Mouse (Mus musculus): ENCODE results near the gene Def6. TPM values are rescaled to one million over a fixed set of nuclear protein-coding genes. Genes with fewer than 3 reads are reported as not detected.
A peak's percentile ranks its signal among the peaks of the same experiment; 100 is the strongest.

Gene Def6
- 3.0 and 3.6 TPM in 2 replicates for polyA plus RNA-seq (2015; fragmentation: Nextera tagmentation; extraction: Ambion mirVana)

DNA sequence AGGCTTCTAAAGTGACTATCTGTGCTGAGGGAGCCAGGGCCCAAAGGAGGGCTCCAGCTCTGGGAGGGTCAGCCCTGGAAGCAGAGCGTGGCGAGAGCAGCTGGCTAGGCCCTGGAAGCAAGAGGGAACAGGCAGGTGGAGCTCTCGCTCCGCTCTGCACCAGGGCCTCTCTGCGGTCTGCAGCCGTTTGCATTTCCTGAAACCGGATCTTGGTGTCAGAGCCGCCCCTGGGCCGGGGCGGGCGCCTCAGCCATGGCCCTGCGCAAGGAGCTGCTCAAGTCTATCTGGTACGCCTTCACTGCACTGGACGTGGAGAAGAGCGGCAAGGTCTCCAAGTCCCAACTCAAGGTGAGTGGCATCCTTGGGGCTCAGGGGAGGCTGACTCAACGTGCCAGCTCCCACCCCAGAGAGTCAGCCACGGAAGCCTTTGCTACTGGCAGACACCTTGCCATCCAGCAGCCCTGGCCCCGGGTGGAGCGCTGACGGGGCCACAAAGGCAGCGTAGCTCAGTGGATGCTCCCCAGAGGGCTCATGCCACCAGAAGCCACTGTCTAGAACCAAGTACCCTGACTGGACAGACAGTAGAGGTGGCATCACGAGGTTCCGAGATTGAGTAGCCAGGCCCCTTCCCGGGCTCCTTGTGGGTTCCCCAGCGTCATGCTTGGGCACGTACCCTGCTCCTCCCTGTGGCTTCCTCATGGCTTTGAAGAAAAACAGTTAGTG lies at the start of gene Def6:
TSS of gene Def6 (plus strand) at position 188 of the 723 bp plus-strand sequence.
- Histone ChIP-seq H3K27ac (ENCODE audit: low read length) (peak within 1 kb of the TSS; percentile 84), H3K27me3 (replicated peaks; ENCODE audit: control insufficient read depth, insufficient read depth, low read length) (no peaks in the 10 kb centered on the region), H3K9ac (ENCODE audit: low read depth, low read length) (peak within 1 kb of the TSS; percentile 70), H3K36me3 (ENCODE audit: control insufficient read depth, insufficient read depth, low read length) (no peaks in the 10 kb centered on the region), H3K4me1 (ENCODE audit: control insufficient read depth, insufficient read depth, low read length) (peaks cover 16% of the 10 kb centered on the region), H3K4me3 (ENCODE audit: low read length) (peak within 1 kb of the TSS; percentile 37), H3K4me2 (ENCODE audit: low read depth, low read length) (peak within 1 kb of the TSS; percentile 68), H3K9me3 (ENCODE audit: control insufficient read depth, low read length) (no peaks in the 10 kb centered on the region)
- ATAC-seq: peak; percentile 90
- WGBS: 21% methylated on average over 26 of the region's 26 CpGs

DNA sequence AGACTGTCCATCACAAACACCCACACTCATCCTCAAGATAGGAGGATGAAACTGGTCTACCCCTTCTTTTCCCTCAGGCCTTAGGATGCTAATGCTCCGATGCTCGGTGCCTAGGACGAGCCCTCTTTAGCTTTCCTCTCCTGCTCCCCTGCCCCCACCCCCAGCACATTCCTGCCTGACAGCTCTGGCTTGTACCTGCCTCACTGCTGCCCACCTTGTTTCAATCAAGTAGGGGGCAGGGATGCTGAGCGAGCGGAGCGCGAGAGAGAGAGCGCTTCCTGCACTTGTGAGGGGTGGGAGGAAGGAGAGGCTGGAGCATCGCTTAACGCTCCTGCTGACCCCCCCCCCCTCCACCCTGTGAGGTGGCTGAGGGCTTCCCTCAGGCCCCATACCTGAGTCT lies 47.2 kb upstream of the Def6 start:
- 47% methylated on average over 10 of the region's 10 CpGs for WGBS
- Histone ChIP-seq H3K27ac (ENCODE audit: low read length) (no peak overlapping the region), H3K9ac (ENCODE audit: low read depth, low read length) (no peak overlapping the region), H3K36me3 (ENCODE audit: control insufficient read depth, insufficient read depth, low read length) (no peaks in the 10 kb centered on the region), H3K4me2 (ENCODE audit: low read depth, low read length) (no peak overlapping the region), H3K4me3 (ENCODE audit: low read length) (no peak overlapping the region), H3K4me1 (ENCODE audit: control insufficient read depth, insufficient read depth, low read length) (no peaks in the 10 kb centered on the region; the same call in 1 of the 2 replicates), H3K9me3 (ENCODE audit: control insufficient read depth, low read length) (no peaks in the 10 kb centered on the region), H3K27me3 (replicated peaks; ENCODE audit: control insufficient read depth, insufficient read depth, low read length) (no peaks in the 10 kb centered on the region)
- ATAC-seq: no peak

DNA sequence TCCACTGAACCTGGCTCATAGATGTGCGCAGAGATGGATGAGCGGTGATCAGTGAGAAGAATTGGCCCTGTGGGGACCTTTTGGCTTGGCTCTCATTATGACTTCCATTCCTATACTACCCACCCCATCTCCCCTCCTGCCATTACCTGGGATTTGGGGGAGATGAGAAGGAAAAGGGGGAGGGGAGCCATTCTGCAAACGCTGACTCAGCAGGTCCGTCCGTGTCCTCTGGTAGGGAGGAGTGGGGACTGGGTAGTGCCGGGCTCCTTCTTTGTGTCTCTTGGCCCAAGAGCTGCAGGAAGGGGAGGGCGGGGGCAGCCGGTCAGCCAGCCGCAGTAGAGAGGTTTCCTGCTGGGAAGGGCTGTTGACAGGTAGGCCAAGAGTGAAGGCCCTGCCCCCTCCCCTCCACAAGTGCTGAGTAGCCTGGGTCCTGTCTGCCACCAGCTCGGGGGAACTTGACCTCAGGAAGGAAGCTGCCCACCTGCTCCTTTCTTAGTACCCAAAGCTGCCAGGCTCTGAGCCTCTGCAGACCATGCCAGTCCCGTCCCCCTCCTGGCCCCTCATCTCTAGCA lies 46.2 kb upstream of the Def6 start:
- Histone ChIP-seq H3K27ac (ENCODE audit: low read length) (no peak overlapping the region), H3K27me3 (replicated peaks; ENCODE audit: control insufficient read depth, insufficient read depth, low read length) (no peaks in the 10 kb centered on the region), H3K4me2 (ENCODE audit: low read depth, low read length) (no peak overlapping the region), H3K4me1 (ENCODE audit: control insufficient read depth, insufficient read depth, low read length) (no peaks in the 10 kb centered on the region; the same call in 1 of the 2 replicates), H3K9me3 (ENCODE audit: control insufficient read depth, low read length) (no peaks in the 10 kb centered on the region), H3K36me3 (ENCODE audit: control insufficient read depth, insufficient read depth, low read length) (no peaks in the 10 kb centered on the region), H3K4me3 (ENCODE audit: low read length) (no peak overlapping the region), H3K9ac (ENCODE audit: low read depth, low read length) (no peak overlapping the region)
- no peak for ATAC-seq
- WGBS: 29% methylated on average over 11 of the region's 11 CpGs

DNA sequence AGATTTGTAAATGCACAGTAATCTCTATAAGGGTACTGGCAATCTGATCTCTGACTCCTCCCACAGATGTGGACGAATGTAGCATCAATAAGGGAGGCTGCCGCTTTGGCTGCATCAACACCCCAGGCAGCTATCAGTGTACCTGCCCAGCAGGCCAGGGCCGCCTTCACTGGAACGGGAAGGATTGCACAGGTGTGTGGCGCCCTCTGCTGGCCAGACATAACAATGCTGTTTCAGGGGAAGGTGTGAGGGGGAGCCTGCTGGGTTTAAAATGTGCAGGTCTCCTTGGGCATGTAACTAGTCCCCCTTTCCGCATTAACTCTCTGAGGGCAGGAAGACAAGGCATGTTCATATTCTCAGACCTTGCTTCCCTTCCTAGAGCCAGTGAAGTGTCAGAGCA lies 43.9 kb upstream of the Def6 start:
- Histone ChIP-seq H3K9ac (ENCODE audit: low read depth, low read length) (no peak overlapping the region), H3K9me3 (ENCODE audit: control insufficient read depth, low read length) (no peaks in the 10 kb centered on the region), H3K36me3 (ENCODE audit: control insufficient read depth, insufficient read depth, low read length) (no peaks in the 10 kb centered on the region), H3K27me3 (replicated peaks; ENCODE audit: control insufficient read depth, insufficient read depth, low read length) (no peaks in the 10 kb centered on the region), H3K27ac (ENCODE audit: low read length) (no peak overlapping the region), H3K4me2 (ENCODE audit: low read depth, low read length) (no peak overlapping the region), H3K4me1 (ENCODE audit: control insufficient read depth, insufficient read depth, low read length) (no peaks in the 10 kb centered on the region; the same call in 1 of the 2 replicates), H3K4me3 (ENCODE audit: low read length) (no peak overlapping the region)
- 12% methylated on average over 6 of the region's 6 CpGs for WGBS
- ATAC-seq: no peak

DNA sequence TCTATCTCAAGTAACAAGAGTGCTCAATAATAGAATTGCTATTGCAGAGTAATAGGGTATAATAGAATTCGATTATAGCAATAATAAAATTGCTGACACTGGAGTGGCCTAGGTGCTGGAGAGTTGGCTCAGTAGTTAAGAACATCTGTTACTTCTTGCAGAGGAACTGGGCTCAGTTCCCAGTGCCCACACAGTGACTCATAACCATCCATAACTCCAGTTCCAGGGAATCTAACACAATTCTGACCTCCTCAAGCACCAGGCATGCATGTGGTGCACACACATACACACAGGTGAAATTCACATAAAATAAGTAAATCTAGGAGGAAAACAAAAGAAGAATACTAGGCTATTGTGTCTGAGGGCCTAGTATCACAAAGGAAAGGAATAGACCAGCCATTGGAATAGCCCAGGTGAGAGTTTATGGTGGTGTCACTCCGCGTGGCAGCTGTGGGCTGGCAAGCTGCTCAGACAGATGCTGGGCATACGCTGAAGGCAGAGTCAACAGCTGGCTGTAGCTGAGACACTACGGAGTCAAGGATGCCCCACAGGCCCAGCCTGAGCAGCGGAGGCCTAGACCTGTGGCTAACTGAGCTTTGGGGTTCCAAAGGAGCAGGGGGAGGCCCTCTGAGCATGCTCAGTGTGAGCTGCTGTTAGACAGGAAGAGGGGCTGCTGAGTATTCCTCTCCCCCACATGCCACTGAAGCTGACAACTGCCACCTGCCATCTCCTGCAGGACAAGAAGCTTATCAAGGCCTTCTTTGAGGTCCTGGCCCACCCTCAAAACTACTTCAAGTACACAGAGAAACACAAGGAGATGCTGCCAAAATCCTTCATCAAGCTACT lies 36.9 kb upstream of the Def6 start:
- Histone ChIP-seq H3K27me3 (replicated peaks; ENCODE audit: control insufficient read depth, insufficient read depth, low read length) (no peaks in the 10 kb centered on the region), H3K4me2 (ENCODE audit: low read depth, low read length) (no peak overlapping the region), H3K36me3 (ENCODE audit: control insufficient read depth, insufficient read depth, low read length) (no peaks in the 10 kb centered on the region), H3K4me3 (ENCODE audit: low read length) (no peak overlapping the region), H3K9ac (ENCODE audit: low read depth, low read length) (no peak overlapping the region), H3K9me3 (ENCODE audit: control insufficient read depth, low read length) (no peaks in the 10 kb centered on the region), H3K4me1 (ENCODE audit: control insufficient read depth, insufficient read depth, low read length) (peaks cover 12% of the 10 kb centered on the region), H3K27ac (ENCODE audit: low read length) (no peak overlapping the region)
- whole genome bisulfite sequencing: 79% methylated on average over 6 of the region's 6 CpGs
- no peak for ATAC-seq

DNA sequence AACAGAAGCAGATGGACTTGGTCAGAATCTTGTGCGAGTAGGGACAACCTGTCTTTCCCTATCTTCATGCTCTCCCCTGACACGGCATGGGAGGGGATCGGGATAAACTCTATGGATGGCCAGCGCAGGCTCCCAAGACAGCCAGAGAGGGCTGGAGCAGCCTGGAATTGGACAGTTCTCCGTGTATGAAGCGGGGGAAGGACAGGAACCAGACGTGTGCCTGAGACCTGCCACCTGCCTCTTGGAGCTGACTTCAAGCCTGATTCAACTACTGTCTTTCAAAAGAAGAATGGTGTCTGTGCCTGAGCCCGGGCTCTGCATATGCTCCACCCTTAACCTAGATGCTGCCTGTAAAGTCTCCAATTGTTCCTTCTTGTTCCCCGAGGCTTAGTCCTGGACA lies 34.9 kb upstream of the Def6 start:
- H3K4me2 ChIP-seq (ENCODE audit: low read depth, low read length): no peak overlapping the region
- ATAC-seq: no peak
- 49% methylated on average over 9 of the region's 9 CpGs for WGBS
- 0 out of 2 replicates have a peak overlapping the region, but pooled peaks have one; percentile 15 for H3K9ac ChIP-seq (ENCODE audit: low read depth, low read length)
- no peak overlapping the region for H3K4me3 ChIP-seq (ENCODE audit: low read length)
- H3K4me1 ChIP-seq (ENCODE audit: control insufficient read depth, insufficient read depth, low read length): peaks cover 20% of the 10 kb centered on the region
- no peaks in the 10 kb centered on the region for H3K27me3 ChIP-seq (replicated peaks; ENCODE audit: control insufficient read depth, insufficient read depth, low read length)
- no peaks in the 10 kb centered on the region for H3K36me3 ChIP-seq (ENCODE audit: control insufficient read depth, insufficient read depth, low read length)
- no peaks in the 10 kb centered on the region for H3K9me3 ChIP-seq (ENCODE audit: control insufficient read depth, low read length)
- no peak overlapping the region for H3K27ac ChIP-seq (ENCODE audit: low read length)

DNA sequence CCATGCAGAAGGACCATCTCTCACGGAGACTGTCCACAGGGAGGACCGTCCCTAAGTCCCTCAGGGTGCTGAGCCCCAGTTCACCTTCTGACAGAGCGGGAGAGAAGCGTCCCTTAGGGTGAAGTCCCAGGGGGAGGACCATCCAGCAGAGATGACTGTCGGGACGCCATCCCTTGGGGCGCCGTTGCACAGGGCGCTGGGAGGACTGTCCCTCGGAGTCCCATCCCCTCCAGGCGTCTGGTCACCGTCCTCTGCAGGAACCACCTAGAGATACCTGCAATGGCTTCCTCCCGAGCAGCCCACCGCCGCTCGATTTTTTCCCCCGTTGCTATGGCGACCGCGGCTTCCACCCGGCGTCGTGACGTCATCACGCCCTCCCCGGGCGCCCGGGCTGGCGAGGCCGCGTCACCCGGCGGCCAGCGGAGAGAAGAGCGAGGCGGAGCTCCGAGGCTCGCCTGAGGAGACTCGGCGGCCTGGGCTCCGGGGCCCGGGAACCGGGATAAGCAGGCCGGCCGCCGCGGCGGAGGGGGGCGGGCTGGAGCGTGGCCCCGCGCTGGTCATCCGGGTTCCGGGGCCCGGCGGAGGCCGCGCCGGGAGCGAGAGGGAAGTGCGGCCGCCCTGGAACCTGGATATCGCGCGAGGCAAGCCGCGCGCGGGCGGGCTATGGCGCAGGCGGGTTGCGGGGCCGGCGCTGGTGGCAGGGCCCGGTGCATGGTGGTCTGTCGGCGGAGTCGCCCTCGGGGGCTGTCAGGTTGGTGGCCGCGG lies 30.6 kb upstream of the Def6 start, which contains the start of gene Zfp523:
TSS of gene Zfp523 (plus strand) at position 355 of the 765 bp plus-strand sequence.
- ATAC-seq: peak; percentile 91
- H3K27me3 ChIP-seq (replicated peaks; ENCODE audit: control insufficient read depth, insufficient read depth, low read length): no peaks in the 10 kb centered on the region
- no peaks in the 10 kb centered on the region for H3K36me3 ChIP-seq (ENCODE audit: control insufficient read depth, insufficient read depth, low read length)
- peak within 1 kb of the TSS; percentile 90 for H3K4me3 ChIP-seq (ENCODE audit: low read length)
- under 1% methylated on average over 64 of the region's 82 CpGs for whole genome bisulfite sequencing
- peak within 1 kb of the TSS; percentile 91 for H3K27ac ChIP-seq (ENCODE audit: low read length)
- peak within 1 kb of the TSS; percentile 94 for H3K4me2 ChIP-seq (ENCODE audit: low read depth, low read length)
- H3K9ac ChIP-seq (ENCODE audit: low read depth, low read length): peak within 1 kb of the TSS; percentile 98
- H3K9me3 ChIP-seq (ENCODE audit: control insufficient read depth, low read length): no peaks in the 10 kb centered on the region
- H3K4me1 ChIP-seq (ENCODE audit: control insufficient read depth, insufficient read depth, low read length): peaks cover 50% of the 10 kb centered on the region

DNA sequence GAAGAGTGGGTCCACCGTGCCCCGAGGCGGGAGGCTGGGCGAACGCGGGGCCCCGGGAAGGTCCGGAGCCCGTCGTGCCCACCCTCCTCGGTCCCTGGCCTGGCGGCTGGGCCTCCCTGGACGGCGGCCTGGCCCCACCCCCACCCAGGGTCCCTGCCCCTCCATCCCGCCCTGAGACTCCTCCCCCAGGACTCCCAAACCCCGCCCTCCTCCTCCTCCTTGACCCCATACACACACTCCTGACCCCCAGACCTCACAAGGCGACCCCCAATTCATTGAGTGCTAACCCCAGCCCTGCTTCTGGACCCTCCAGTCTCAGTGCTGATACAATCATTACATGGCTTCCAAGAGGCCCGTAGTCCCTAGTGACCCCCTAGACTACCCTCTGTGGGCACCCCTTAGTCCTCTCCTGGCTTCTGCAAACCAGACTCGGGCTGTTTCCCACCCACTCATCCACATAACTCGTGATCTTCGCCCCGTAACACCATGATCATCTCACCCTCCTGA lies 30.0 kb upstream of the Def6 start:
- Histone ChIP-seq H3K9ac (ENCODE audit: low read depth, low read length) (peak overlapping the region; percentile 98), H3K4me1 (ENCODE audit: control insufficient read depth, insufficient read depth, low read length) (peaks cover 43% of the 10 kb centered on the region), H3K36me3 (ENCODE audit: control insufficient read depth, insufficient read depth, low read length) (no peaks in the 10 kb centered on the region), H3K4me2 (ENCODE audit: low read depth, low read length) (peak overlapping the region; percentile 94), H3K27ac (ENCODE audit: low read length) (peak overlapping the region; percentile 91), H3K27me3 (replicated peaks; ENCODE audit: control insufficient read depth, insufficient read depth, low read length) (no peaks in the 10 kb centered on the region), H3K9me3 (ENCODE audit: control insufficient read depth, low read length) (no peaks in the 10 kb centered on the region), H3K4me3 (ENCODE audit: low read length) (peak overlapping the region; percentile 90)
- WGBS: 5% methylated on average over 18 of the region's 22 CpGs
- peak; percentile 67 for ATAC-seq
